Mouse (Mus musculus): Measurements from ENCODE around the gene Sbds. TPM values are rescaled to one million over a fixed set of nuclear protein-coding genes. Genes with fewer than 3 reads are reported as not detected.
A peak's percentile ranks its signal among the peaks of the same experiment; 100 is the strongest.

Sbds gene
- 55.0 and 64.9 TPM in 2 replicates for polyA plus RNA-seq (2015; fragmentation: Nextera tagmentation; extraction: Ambion mirVana)

- Histone ChIP-seq H3K4me1 (replicated peaks) (peaks cover 34% of the 10 kb centered on the region), H3K27me3 (no peaks in the 10 kb centered on the region), H3K9me3 (replicated peaks) (no peaks in the 10 kb centered on the region), H3K9ac (peak within 1 kb of the TSS; percentile 92), H3K27ac (peak within 1 kb of the TSS; percentile 92), H3K4me2 (peak within 1 kb of the TSS; percentile 85), H3K36me3 (peaks cover 39% of the 10 kb centered on the region), H3K4me3 (replicated peaks) (peak within 1 kb of the TSS; percentile 75)
- under 1% methylated on average over 52 of the region's 52 CpGs for WGBS (ENCODE audit: insufficient replicate concordance)
- DNase-seq (peak; percentile 97), ATAC-seq (ENCODE audit: low read depth) (peak; percentile 84)
Observed at GRCm38 (mm10) chr5:130255017-130255720, at the start of gene Sbds, which contains the start of gene Tyw1. TSS of gene Sbds (minus strand) at chr5:130255530. TSS of gene Tyw1 (plus strand) at chr5:130255619.

- Histone ChIP-seq H3K36me3 (peaks cover 78% of the 10 kb centered on the region), H3K27ac (no peak overlapping the region), H3K4me1 (replicated peaks) (no peaks in the 10 kb centered on the region), H3K27me3 (no peaks in the 10 kb centered on the region), H3K4me2 (no peak overlapping the region), H3K4me3 (replicated peaks) (no peak overlapping the region), H3K9ac (no peak overlapping the region), H3K9me3 (replicated peaks) (no peaks in the 10 kb centered on the region)
- ATAC-seq (ENCODE audit: low read depth) (no peak), DNase-seq (no peak)
- WGBS (ENCODE audit: insufficient replicate concordance): 81% methylated on average over 6 of the region's 6 CpGs
Observed at GRCm38 (mm10) chr5:130303611-130304010, 48.3 kb upstream of the Sbds start.

GRCm38 (mm10) chr5:130299526-130299925, 44.2 kb upstream of the Sbds start:
- H3K4me3 ChIP-seq (replicated peaks): no peak overlapping the region
- H3K4me2 ChIP-seq: no peak overlapping the region
- no peaks in the 10 kb centered on the region for H3K4me1 ChIP-seq (replicated peaks)
- H3K9me3 ChIP-seq (replicated peaks): no peaks in the 10 kb centered on the region
- H3K9ac ChIP-seq: no peak overlapping the region
- H3K27ac ChIP-seq: no peak overlapping the region
- DNase-seq (no peak), ATAC-seq (ENCODE audit: low read depth) (no peak)
- H3K36me3 ChIP-seq: peaks cover 84% of the 10 kb centered on the region
- H3K27me3 ChIP-seq: no peaks in the 10 kb centered on the region
- 91% methylated on average over 8 of the region's 8 CpGs for WGBS (ENCODE audit: insufficient replicate concordance)

- no peak for DNase-seq
- Histone ChIP-seq H3K9ac (no peak overlapping the region), H3K27me3 (no peaks in the 10 kb centered on the region), H3K36me3 (peaks cover 84% of the 10 kb centered on the region), H3K27ac (no peak overlapping the region), H3K4me2 (no peak overlapping the region), H3K9me3 (replicated peaks) (no peaks in the 10 kb centered on the region), H3K4me3 (replicated peaks) (no peak overlapping the region), H3K4me1 (replicated peaks) (no peaks in the 10 kb centered on the region)
- WGBS (ENCODE audit: insufficient replicate concordance): 84% methylated on average over 9 of the region's 9 CpGs
- ATAC-seq (ENCODE audit: low read depth): no peak
Observed at GRCm38 (mm10) chr5:130298831-130299460, 43.6 kb upstream of the Sbds start.

GRCm38 (mm10) chr5:130296071-130296470, 40.7 kb upstream of the Sbds start:
- no peaks in the 10 kb centered on the region for H3K27me3 ChIP-seq
- H3K9me3 ChIP-seq (replicated peaks): no peaks in the 10 kb centered on the region
- no peaks in the 10 kb centered on the region for H3K4me1 ChIP-seq (replicated peaks)
- DNase-seq (no peak), ATAC-seq (ENCODE audit: low read depth) (no peak)
- no peak overlapping the region for H3K4me2 ChIP-seq
- H3K9ac ChIP-seq: no peak overlapping the region
- 85% methylated on average over 5 of the region's 5 CpGs for WGBS (ENCODE audit: insufficient replicate concordance)
- peaks cover 80% of the 10 kb centered on the region for H3K36me3 ChIP-seq
- no peak overlapping the region for H3K4me3 ChIP-seq (replicated peaks)
- no peak overlapping the region for H3K27ac ChIP-seq

- WGBS (ENCODE audit: insufficient replicate concordance): 84% methylated on average over 6 of the region's 6 CpGs
- Histone ChIP-seq H3K4me2 (no peak overlapping the region), H3K27ac (no peak overlapping the region), H3K27me3 (no peaks in the 10 kb centered on the region), H3K4me3 (replicated peaks) (no peak overlapping the region), H3K36me3 (peaks cover 80% of the 10 kb centered on the region), H3K9me3 (replicated peaks) (no peaks in the 10 kb centered on the region), H3K4me1 (replicated peaks) (no peaks in the 10 kb centered on the region), H3K9ac (no peak overlapping the region)
- ATAC-seq (ENCODE audit: low read depth): no peak
- no peak for DNase-seq
Observed at GRCm38 (mm10) chr5:130294598-130294997, 39.3 kb upstream of the Sbds start.

GRCm38 (mm10) chr5:130293941-130294340, 38.6 kb upstream of the Sbds start:
- no peak overlapping the region for H3K9ac ChIP-seq
- peaks cover 80% of the 10 kb centered on the region for H3K36me3 ChIP-seq
- H3K9me3 ChIP-seq (replicated peaks): no peaks in the 10 kb centered on the region
- H3K27me3 ChIP-seq: no peaks in the 10 kb centered on the region
- DNase-seq (no peak), ATAC-seq (ENCODE audit: low read depth) (no peak)
- no peaks in the 10 kb centered on the region for H3K4me1 ChIP-seq (replicated peaks)
- H3K27ac ChIP-seq: no peak overlapping the region
- H3K4me3 ChIP-seq (replicated peaks): no peak overlapping the region
- no peak overlapping the region for H3K4me2 ChIP-seq
- 82% methylated on average over 5 of the region's 5 CpGs for WGBS (ENCODE audit: insufficient replicate concordance)

- no peak overlapping the region for H3K27ac ChIP-seq
- H3K4me1 ChIP-seq (replicated peaks): no peaks in the 10 kb centered on the region
Observed at GRCm38 (mm10) chr5:130292976-130293375, 37.6 kb upstream of the Sbds start.

GRCm38 (mm10) chr5:130290775-130291174, 35.4 kb upstream of the Sbds start:
- ATAC-seq (ENCODE audit: low read depth): no peak
- Histone ChIP-seq H3K27ac (no peak overlapping the region), H3K27me3 (no peaks in the 10 kb centered on the region), H3K4me2 (no peak overlapping the region), H3K4me3 (replicated peaks) (no peak overlapping the region), H3K36me3 (peaks cover 84% of the 10 kb centered on the region), H3K9ac (no peak overlapping the region), H3K4me1 (replicated peaks) (no peaks in the 10 kb centered on the region), H3K9me3 (replicated peaks) (no peaks in the 10 kb centered on the region)
- WGBS (ENCODE audit: insufficient replicate concordance): 87% methylated on average over 12 of the region's 12 CpGs
- DNase-seq: no peak

More at GRCm38 (mm10) chr5:130292976-130293375, 37.6 kb upstream of the Sbds start:
- ATAC-seq (ENCODE audit: low read depth) (no peak), DNase-seq (no peak)
- H3K9me3 ChIP-seq (replicated peaks): no peaks in the 10 kb centered on the region
- H3K4me2 ChIP-seq: no peak overlapping the region
- no peak overlapping the region for H3K4me3 ChIP-seq (replicated peaks)
- 78% methylated on average over 4 of the region's 4 CpGs for WGBS (ENCODE audit: insufficient replicate concordance)
- H3K36me3 ChIP-seq: peaks cover 83% of the 10 kb centered on the region
- H3K9ac ChIP-seq: no peak overlapping the region
- H3K27me3 ChIP-seq: no peaks in the 10 kb centered on the region

GRCm38 (mm10) chr5:130290242-130290641, 34.9 kb upstream of the Sbds start:
- no peak overlapping the region for H3K4me3 ChIP-seq (replicated peaks)
- peaks cover 81% of the 10 kb centered on the region for H3K36me3 ChIP-seq
- no peaks in the 10 kb centered on the region for H3K9me3 ChIP-seq (replicated peaks)
- H3K27me3 ChIP-seq: no peaks in the 10 kb centered on the region
- DNase-seq (no peak), ATAC-seq (ENCODE audit: low read depth) (no peak)
- H3K4me1 ChIP-seq (replicated peaks): no peaks in the 10 kb centered on the region
- no peak overlapping the region for H3K4me2 ChIP-seq
- WGBS (ENCODE audit: insufficient replicate concordance): 86% methylated on average over 6 of the region's 6 CpGs
- H3K9ac ChIP-seq: no peak overlapping the region
- H3K27ac ChIP-seq: no peak overlapping the region

- no peak for ATAC-seq (ENCODE audit: low read depth)
Observed at GRCm38 (mm10) chr5:130288106-130288505, 32.8 kb upstream of the Sbds start.

More at GRCm38 (mm10) chr5:130288106-130288505, 32.8 kb upstream of the Sbds start:
- no peak for DNase-seq
- Histone ChIP-seq H3K4me2 (no peak overlapping the region), H3K27me3 (no peaks in the 10 kb centered on the region), H3K9me3 (replicated peaks) (0 out of 2 replicates have a peak, but pooled peaks cover 4% of the 10 kb centered on the region), H3K36me3 (peaks cover 84% of the 10 kb centered on the region), H3K4me1 (replicated peaks) (no peaks in the 10 kb centered on the region), H3K4me3 (replicated peaks) (no peak overlapping the region), H3K27ac (no peak overlapping the region), H3K9ac (no peak overlapping the region)
- WGBS (ENCODE audit: insufficient replicate concordance): 80% methylated on average over 7 of the region's 7 CpGs

All from liver, embryonic 13.5 days (tissue).